Mouse (Mus musculus): ENCODE results near the gene Ubl7. TPM values are rescaled to one million over a fixed set of nuclear protein-coding genes. Genes with fewer than 3 reads are reported as not detected.

The Ubl7 gene
- polyA plus RNA-seq, 1 experiment from 2014 or later, result 124 TPM

GRCm38 (mm10) chr9:57904250-57904644, 6.5 kb upstream of the Ubl7 start:
- TF ChIP-seq CTCF (IDR thresholded peaks at IDR 0.05; ENCODE audit: low read depth), result no peak
- Histone ChIP-seq H3K4me3 (replicated peaks; ENCODE audit: low read depth, low read length) (no peak overlapping the region), H3K36me3 (ENCODE audit: insufficient read depth, low read length) (no peaks in the 10 kb centered on the region), H3K9ac (ENCODE audit: low read depth, low read length) (no peak overlapping the region), H3K27me3 (ENCODE audit: insufficient read depth, low read length) (no peaks in the 10 kb centered on the region), H3K4me1 (replicated peaks; ENCODE audit: insufficient read depth, low read length) (no peaks in the 10 kb centered on the region), H3K27ac (no peak overlapping the region), H3K4me2 (ENCODE audit: low read length) (no peak overlapping the region), H3K9me3 (replicated peaks; ENCODE audit: low read length) (no peaks in the 10 kb centered on the region)
- 82% methylated on average over 5 of the region's 5 CpGs for WGBS
- DNase-seq (ENCODE audit: low spot score) (no peak), ATAC-seq (replicated peaks; ENCODE audit: low FRiP score, low read depth) (no peak)

- no peak overlapping the region for H3K27ac ChIP-seq
- 73% methylated on average over 6 of the region's 6 CpGs for WGBS
- H3K36me3 ChIP-seq (ENCODE audit: insufficient read depth, low read length), result no peaks in the 10 kb centered on the region
- DNase-seq (ENCODE audit: low spot score) (no peak), ATAC-seq (replicated peaks; ENCODE audit: low FRiP score, low read depth) (no peak)
- no peaks in the 10 kb centered on the region for H3K9me3 ChIP-seq (replicated peaks; ENCODE audit: low read length)
- peaks cover 5% of the 10 kb centered on the region; the same call in 1 of the 2 replicates for H3K4me1 ChIP-seq (replicated peaks; ENCODE audit: insufficient read depth, low read length)
- no peak for TF ChIP-seq CTCF (IDR thresholded peaks at IDR 0.05; ENCODE audit: low read depth)
- no peak overlapping the region for H3K4me2 ChIP-seq (ENCODE audit: low read length)
- no peak overlapping the region for H3K9ac ChIP-seq (ENCODE audit: low read depth, low read length)
- no peaks in the 10 kb centered on the region for H3K27me3 ChIP-seq (ENCODE audit: insufficient read depth, low read length)
- H3K4me3 ChIP-seq (replicated peaks; ENCODE audit: low read depth, low read length), result no peak overlapping the region
Measured at GRCm38 (mm10) chr9:57907206-57907605, 3.6 kb upstream of the Ubl7 start.

GRCm38 (mm10) chr9:57912571-57912970, 1.8 kb downstream of the Ubl7 start:
- ATAC-seq (replicated peaks; ENCODE audit: low FRiP score, low read depth) (no peak), DNase-seq (ENCODE audit: low spot score) (no peak)
- H3K4me1 ChIP-seq (replicated peaks; ENCODE audit: insufficient read depth, low read length), result peaks cover 5% of the 10 kb centered on the region; the same call in 1 of the 2 replicates
- no peak for TF ChIP-seq CTCF (IDR thresholded peaks at IDR 0.05; ENCODE audit: low read depth)
- 0 out of 2 replicates have a peak, but pooled peaks cover 12% of the 10 kb centered on the region for H3K36me3 ChIP-seq (ENCODE audit: insufficient read depth, low read length)
- H3K4me2 ChIP-seq (ENCODE audit: low read length), result no peak overlapping the region
- H3K4me3 ChIP-seq (replicated peaks; ENCODE audit: low read depth, low read length), result no peak overlapping the region
- H3K27me3 ChIP-seq (ENCODE audit: insufficient read depth, low read length), result no peaks in the 10 kb centered on the region
- 93% methylated on average over 5 of the region's 5 CpGs for WGBS
- no peak overlapping the region for H3K27ac ChIP-seq
- no peak overlapping the region for H3K9ac ChIP-seq (ENCODE audit: low read depth, low read length)
- no peaks in the 10 kb centered on the region for H3K9me3 ChIP-seq (replicated peaks; ENCODE audit: low read length)

- H3K9me3 ChIP-seq (replicated peaks; ENCODE audit: low read length), result no peaks in the 10 kb centered on the region
- H3K9ac ChIP-seq (ENCODE audit: low read depth, low read length), result no peak overlapping the region
- H3K36me3 ChIP-seq (ENCODE audit: insufficient read depth, low read length), result peaks cover 48% of the 10 kb centered on the region
- WGBS, result 94% methylated on average over 9 of the region's 9 CpGs
- ATAC-seq (replicated peaks; ENCODE audit: low FRiP score, low read depth) (no peak), DNase-seq (ENCODE audit: low spot score) (no peak)
- H3K4me1 ChIP-seq (replicated peaks; ENCODE audit: insufficient read depth, low read length), result no peaks in the 10 kb centered on the region
- TF ChIP-seq CTCF (IDR thresholded peaks at IDR 0.05; ENCODE audit: low read depth), result no peak
- no peak overlapping the region for H3K4me2 ChIP-seq (ENCODE audit: low read length)
- H3K4me3 ChIP-seq (replicated peaks; ENCODE audit: low read depth, low read length), result no peak overlapping the region
- no peaks in the 10 kb centered on the region for H3K27me3 ChIP-seq (ENCODE audit: insufficient read depth, low read length)
- no peak overlapping the region for H3K27ac ChIP-seq
Measured at GRCm38 (mm10) chr9:57921491-57922060, 10.8 kb downstream of the Ubl7 start.

- WGBS, result 92% methylated on average over 5 of the region's 5 CpGs
- Histone ChIP-seq H3K9ac (ENCODE audit: low read depth, low read length) (no peak overlapping the region), H3K36me3 (ENCODE audit: insufficient read depth, low read length) (peaks cover 52% of the 10 kb centered on the region), H3K9me3 (replicated peaks; ENCODE audit: low read length) (no peaks in the 10 kb centered on the region), H3K4me2 (ENCODE audit: low read length) (no peak overlapping the region), H3K4me1 (replicated peaks; ENCODE audit: insufficient read depth, low read length) (no peaks in the 10 kb centered on the region), H3K4me3 (replicated peaks; ENCODE audit: low read depth, low read length) (no peak overlapping the region), H3K27me3 (ENCODE audit: insufficient read depth, low read length) (no peaks in the 10 kb centered on the region), H3K27ac (no peak overlapping the region)
- no peak for TF ChIP-seq CTCF (IDR thresholded peaks at IDR 0.05; ENCODE audit: low read depth)
- DNase-seq (ENCODE audit: low spot score) (no peak), ATAC-seq (replicated peaks; ENCODE audit: low FRiP score, low read depth) (no peak)
Measured at GRCm38 (mm10) chr9:57922381-57922780, 11.6 kb downstream of the Ubl7 start.

GRCm38 (mm10) chr9:57923046-57923445, 12.3 kb downstream of the Ubl7 start:
- Histone ChIP-seq H3K27me3 (ENCODE audit: insufficient read depth, low read length) (no peaks in the 10 kb centered on the region), H3K27ac (no peak overlapping the region), H3K36me3 (ENCODE audit: insufficient read depth, low read length) (peaks cover 53% of the 10 kb centered on the region), H3K4me1 (replicated peaks; ENCODE audit: insufficient read depth, low read length) (no peaks in the 10 kb centered on the region), H3K4me3 (replicated peaks; ENCODE audit: low read depth, low read length) (no peak overlapping the region), H3K4me2 (ENCODE audit: low read length) (no peak overlapping the region), H3K9ac (ENCODE audit: low read depth, low read length) (no peak overlapping the region), H3K9me3 (replicated peaks; ENCODE audit: low read length) (no peaks in the 10 kb centered on the region)
- WGBS, result 89% methylated on average over 3 of the region's 3 CpGs
- no peak for ATAC-seq (replicated peaks; ENCODE audit: low FRiP score, low read depth)
- TF ChIP-seq CTCF (IDR thresholded peaks at IDR 0.05; ENCODE audit: low read depth), result no peak
- DNase-seq (ENCODE audit: low spot score), result no peak

Measured in kidney, postnatal 0 days (tissue).